Mouse (Mus musculus) G1E (cell line): Measurements from ENCODE around the gene Rb1.
A peak's percentile ranks its signal among the peaks of the same experiment; 100 is the strongest.

Experiments used
- CTCF ChIP-seq: IDR thresholded peaks from 2 replicates; pipeline ENCODE4 v1.5.1; 2012; ENCODE audit warnings: low read depth, low read length, inconsistent platforms, mixed read lengths
- POLR2AphosphoS5 ChIP-seq: IDR thresholded peaks from 2 replicates; pipeline ENCODE4 v1.6.1; 2012; ENCODE audit warnings: low read depth, low read length, inconsistent platforms; ENCODE audit not compliant: insufficient replicate concordance

DNA sequence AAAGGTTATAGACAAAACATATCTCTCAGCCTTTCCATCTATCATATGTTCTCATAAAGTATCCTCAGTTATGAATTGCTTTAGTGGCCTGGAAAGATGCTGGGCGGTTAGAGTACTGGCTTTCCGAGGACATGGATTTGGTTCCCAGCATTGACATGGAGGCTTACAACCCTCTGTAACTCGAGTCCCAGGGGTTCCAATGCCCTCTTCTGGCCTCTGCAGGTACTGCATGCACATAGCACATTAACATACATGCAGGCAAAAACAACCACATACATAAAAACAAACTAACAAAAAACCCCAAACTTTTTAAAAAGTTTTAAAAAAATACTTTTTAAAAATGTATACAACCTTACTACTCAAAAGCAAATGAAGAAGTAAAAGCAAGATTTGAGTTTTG is 59.5 kb downstream of the Rb1 start:
- TF ChIP-seq CTCF (peak; percentile 20; the same call in 1 of the 2 replicates), POLR2AphosphoS5 (no peak)
